In the genomic region with DNA sequence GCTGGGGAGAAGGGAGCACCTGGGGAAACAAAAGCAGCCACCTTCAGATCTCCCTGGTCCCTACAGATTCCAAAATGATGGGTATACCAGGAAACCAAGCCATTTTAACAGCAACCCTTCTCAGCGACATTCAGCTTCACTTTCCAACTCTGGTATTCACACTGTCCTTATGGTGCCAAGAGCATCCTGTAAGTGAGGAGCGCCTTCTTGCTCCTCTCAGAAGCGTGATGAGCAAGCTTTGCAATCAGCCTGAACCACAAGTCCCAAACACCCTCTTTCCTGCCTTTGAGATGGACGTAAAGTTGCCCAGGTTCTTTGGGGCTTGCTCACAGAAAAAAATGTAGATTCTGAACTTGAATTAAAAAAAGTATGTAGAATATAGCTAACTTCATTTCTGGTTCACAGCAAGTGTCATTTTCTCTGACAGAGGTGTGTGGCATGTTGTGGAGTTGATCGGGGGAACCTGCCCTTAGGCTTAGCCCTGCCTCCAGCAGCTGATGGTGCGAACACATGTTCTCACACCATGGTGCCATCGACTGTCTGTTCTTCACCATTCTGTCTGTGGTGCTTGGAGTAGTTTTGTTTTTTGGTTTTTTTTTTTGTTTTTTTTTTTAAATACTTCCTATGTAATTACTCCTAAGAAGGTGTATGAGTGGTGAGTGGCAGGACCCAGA, we compare ENCODE assay signal across 12 mouse cellular contexts.
DNase-seq lines count a peak whose midpoint lies in the region; ATAC-seq and TF ChIP-seq lines count a peak whose summit lies in the region.
"Had no signal": no experiment of that assay in that cellular context is flagged by ENCODE, and none has a peak within 500 bp of the region (broad histone marks: within the 10 kb centered on the region; RNA-seq: fewer than 3 reads in every experiment).

No protein-coding gene starts in this region.

- no peak for DNase-seq in forebrain, embryonic 10.5 days (ENCODE audit: extremely low spot score, low spot score)
- no peak for DNase-seq in midbrain, embryonic 10.5 days (ENCODE audit: low spot score)
- DNase-seq in forebrain, postnatal 0 days: no peak
- no peak for DNase-seq in left cerebral cortex, postnatal 4 days
- DNase-seq: thymus, adult 18-20 months had no signal

- no peaks in the 10 kb centered on the region; the same call in none of the 2 replicates for H3K36me3 ChIP-seq in forebrain, embryonic 12.5 days (replicated peaks)
- H3K36me3 ChIP-seq in forebrain, embryonic 10.5 days (replicated peaks): peaks cover 4% of the 10 kb centered on the region; the same call in 1 of the 2 replicates
- H3K36me3 ChIP-seq in midbrain, embryonic 12.5 days: no peaks in the 10 kb centered on the region
- H3K36me3 ChIP-seq in midbrain, embryonic 10.5 days: no peaks in the 10 kb centered on the region
- no peaks in the 10 kb centered on the region for H3K36me3 ChIP-seq in forebrain, postnatal 0 days (ENCODE audit: insufficient read depth)
- no peaks in the 10 kb centered on the region for H3K36me3 ChIP-seq in neural tube, embryonic 14.5 days (ENCODE audit: control insufficient read depth, insufficient read depth, low read length)
- H3K36me3 ChIP-seq: heart, embryonic 15.5 days; kidney, embryonic 15.5 days; liver, embryonic 12.5 days had no signal

- peak overlapping the region; percentile 74 for H3K27ac ChIP-seq in forebrain, embryonic 12.5 days
- no peak overlapping the region for H3K27ac ChIP-seq in forebrain, embryonic 10.5 days
- H3K27ac ChIP-seq in midbrain, embryonic 12.5 days (replicated peaks): peak overlapping the region; percentile 35; the same call in 1 of the 2 replicates
- H3K27ac ChIP-seq in midbrain, embryonic 10.5 days (replicated peaks): no peak overlapping the region
- no peak overlapping the region for H3K27ac ChIP-seq in forebrain, postnatal 0 days (ENCODE audit: low read depth, low read length)
- 0 out of 2 replicates have a peak overlapping the region, but pooled peaks have one; percentile 12 for H3K27ac ChIP-seq in neural tube, embryonic 14.5 days (ENCODE audit: low read depth, low read length)
- H3K27ac ChIP-seq: heart, embryonic 15.5 days; kidney, embryonic 15.5 days; liver, embryonic 12.5 days had no signal

- H3K9ac ChIP-seq in forebrain, embryonic 12.5 days: no peak overlapping the region
- no peak overlapping the region for H3K9ac ChIP-seq in midbrain, embryonic 12.5 days (replicated peaks)
- H3K9ac ChIP-seq in forebrain, postnatal 0 days: no peak overlapping the region
- H3K9ac ChIP-seq in neural tube, embryonic 14.5 days (replicated peaks; ENCODE audit: low read depth, low read length): no peak overlapping the region
- H3K9ac ChIP-seq: heart, embryonic 15.5 days; kidney, embryonic 15.5 days; liver, embryonic 12.5 days had no signal

- H3K4me3 ChIP-seq in forebrain, embryonic 12.5 days (replicated peaks): no peak overlapping the region
- no peak overlapping the region for H3K4me3 ChIP-seq in forebrain, embryonic 10.5 days
- no peak overlapping the region for H3K4me3 ChIP-seq in midbrain, embryonic 12.5 days
- no peak overlapping the region for H3K4me3 ChIP-seq in midbrain, embryonic 10.5 days
- no peak overlapping the region for H3K4me3 ChIP-seq in forebrain, postnatal 0 days (ENCODE audit: low read depth, low read length)
- H3K4me3 ChIP-seq in neural tube, embryonic 14.5 days (ENCODE audit: low read depth, low read length): no peak overlapping the region
- H3K4me3 ChIP-seq: heart, embryonic 15.5 days; kidney, embryonic 15.5 days; liver, embryonic 12.5 days had no signal

- intact Hi-C loops in left cerebral cortex, postnatal 4 days (cut with DNase I): no loop called here

- H3K4me1 ChIP-seq in forebrain, embryonic 12.5 days: peaks cover 26% of the 10 kb centered on the region
- H3K4me1 ChIP-seq in forebrain, embryonic 10.5 days: peaks cover 7% of the 10 kb centered on the region; the same call in 1 of the 2 replicates
- peaks cover 22% of the 10 kb centered on the region for H3K4me1 ChIP-seq in midbrain, embryonic 12.5 days
- peaks cover 9% of the 10 kb centered on the region for H3K4me1 ChIP-seq in midbrain, embryonic 10.5 days
- peaks cover 20% of the 10 kb centered on the region for H3K4me1 ChIP-seq in forebrain, postnatal 0 days (ENCODE audit: insufficient read depth)
- peaks cover 22% of the 10 kb centered on the region for H3K4me1 ChIP-seq in neural tube, embryonic 14.5 days (ENCODE audit: control insufficient read depth, insufficient read depth, low read length)

- no peaks in the 10 kb centered on the region for H3K9me3 ChIP-seq in forebrain, embryonic 12.5 days
- H3K9me3 ChIP-seq in forebrain, embryonic 10.5 days: no peaks in the 10 kb centered on the region
- H3K9me3 ChIP-seq in midbrain, embryonic 12.5 days: no peaks in the 10 kb centered on the region
- H3K9me3 ChIP-seq in midbrain, embryonic 10.5 days (replicated peaks): no peaks in the 10 kb centered on the region
- H3K9me3 ChIP-seq in forebrain, postnatal 0 days (ENCODE audit: low read length): no peaks in the 10 kb centered on the region
- H3K9me3 ChIP-seq in neural tube, embryonic 14.5 days (ENCODE audit: control insufficient read depth, low read length): no peaks in the 10 kb centered on the region
- H3K9me3 ChIP-seq: heart, embryonic 15.5 days; kidney, embryonic 15.5 days; liver, embryonic 12.5 days had no signal

- no peak overlapping the region for H3K4me2 ChIP-seq in forebrain, embryonic 12.5 days
- no peak overlapping the region for H3K4me2 ChIP-seq in midbrain, embryonic 12.5 days (replicated peaks)
- H3K4me2 ChIP-seq in forebrain, postnatal 0 days (ENCODE audit: low read depth): peak overlapping the region; percentile 30
- H3K4me2 ChIP-seq in neural tube, embryonic 14.5 days (ENCODE audit: low read depth, low read length): 0 out of 2 replicates have a peak overlapping the region, but pooled peaks have one; percentile 14
- H3K4me2 ChIP-seq: heart, embryonic 15.5 days; kidney, embryonic 15.5 days; liver, embryonic 12.5 days had no signal

- no peaks in the 10 kb centered on the region for H3K27me3 ChIP-seq in forebrain, embryonic 12.5 days
- H3K27me3 ChIP-seq in forebrain, embryonic 10.5 days (ENCODE audit: poor library complexity, severe bottlenecking): no peaks in the 10 kb centered on the region
- no peaks in the 10 kb centered on the region for H3K27me3 ChIP-seq in midbrain, embryonic 12.5 days
- no peaks in the 10 kb centered on the region for H3K27me3 ChIP-seq in midbrain, embryonic 10.5 days (ENCODE audit: low read depth, poor library complexity, severe bottlenecking)
- no peaks in the 10 kb centered on the region for H3K27me3 ChIP-seq in forebrain, postnatal 0 days (ENCODE audit: insufficient read depth, low read length)
- no peaks in the 10 kb centered on the region for H3K27me3 ChIP-seq in neural tube, embryonic 14.5 days (ENCODE audit: control insufficient read depth, insufficient read depth, low read length)
- H3K27me3 ChIP-seq: heart, embryonic 15.5 days; kidney, embryonic 15.5 days; liver, embryonic 12.5 days had no signal

- 81% methylated on average over 7 of the region's 7 CpGs for WGBS in forebrain, embryonic 12.5 days
- 89% methylated on average over 7 of the region's 7 CpGs for WGBS in forebrain, embryonic 10.5 days
- WGBS in midbrain, embryonic 12.5 days: 89% methylated on average over 7 of the region's 7 CpGs
- 87% methylated on average over 7 of the region's 7 CpGs for WGBS in midbrain, embryonic 10.5 days
- 58% methylated on average over 7 of the region's 7 CpGs for WGBS in forebrain, postnatal 0 days
- 76% methylated on average over 7 of the region's 7 CpGs for WGBS in neural tube, embryonic 14.5 days

- ATAC-seq in forebrain, embryonic 12.5 days (ENCODE audit: low FRiP score): no peak
- ATAC-seq in midbrain, embryonic 12.5 days (ENCODE audit: low FRiP score, low read depth): no peak
- ATAC-seq in forebrain, postnatal 0 days: 0 out of 2 replicates have a peak, but pooled peaks have one; percentile 1
- ATAC-seq in neural tube, embryonic 14.5 days (ENCODE audit: low read depth): no peak
- no peak for ATAC-seq in granulocyte monocyte progenitor cell, adult 5-6 weeks (replicated peaks; ENCODE audit: poor library complexity, severe bottlenecking)
- ATAC-seq: liver, embryonic 12.5 days had no signal

- TF ChIP-seq CTCF in forebrain, postnatal 0 days (IDR thresholded peaks at IDR 0.05; ENCODE audit: low read depth): no peak

Comparison
In these comparisons a context has a peak if more than half of its experiments do, and no peak if none do; other contexts are left out.
1. H3K27ac ChIP-seq: peak in forebrain, embryonic 12.5 days (single experiment), midbrain, embryonic 12.5 days (single experiment) and neural tube, embryonic 14.5 days (single experiment); none in forebrain, embryonic 10.5 days (single experiment), midbrain, embryonic 10.5 days (single experiment) and forebrain, postnatal 0 days (single experiment).
2. H3K4me2 ChIP-seq: peak in forebrain, postnatal 0 days (single experiment) and neural tube, embryonic 14.5 days (single experiment); none in forebrain, embryonic 12.5 days (single experiment) and midbrain, embryonic 12.5 days (single experiment).